Mouse (Mus musculus) limb, embryonic 14.5 days (tissue): Measurements from ENCODE around the gene Dlx5. TPM values are rescaled to one million over a fixed set of nuclear protein-coding genes. Genes with fewer than 3 reads are reported as not detected.

Source experiments
- ATAC-seq: fragments of 200-750 bp; cut with Nextera tagmentation; 2 replicates; pipeline ENCODE4 v1.8.0; 2017; ENCODE audit warnings: low read depth, moderate number of reproducible peaks, moderate TSS enrichment; ENCODE audit not compliant: low FRiP score
- DNase-seq: peaks from one replicate; pipeline ENCODE4 v3.0.0-alpha.2; 2015; ENCODE audit warnings: low spot score
- H3K27ac ChIP-seq: fragments of 300-500 bp; sonication (generic); replicated peaks from 2 replicates; pipeline ENCODE4 v1.5.1; 2014; ENCODE audit warnings: low read depth, mild to moderate bottlenecking, low read length, moderate library complexity, mixed read lengths
- H3K27me3 ChIP-seq: fragments of 300-500 bp; sonication (generic); 2 replicates; pipeline ENCODE4 v1.6.1; 2014; ENCODE audit warnings: low read length, mixed read lengths; ENCODE audit not compliant: control insufficient read depth, insufficient read depth
- H3K36me3 ChIP-seq: fragments of 300-500 bp; sonication (generic); 2 replicates; pipeline ENCODE4 v1.6.1; 2014; ENCODE audit warnings: mild to moderate bottlenecking, low read length, moderate library complexity, mixed read lengths; ENCODE audit not compliant: control insufficient read depth, insufficient read depth
- H3K4me1 ChIP-seq: fragments of 300-500 bp; sonication (generic); 2 replicates; pipeline ENCODE4 v1.6.1; 2014; ENCODE audit warnings: antibody characterized with exemption, low read length, mixed read lengths; ENCODE audit not compliant: control insufficient read depth, insufficient read depth
- H3K4me2 ChIP-seq: fragments of 300-500 bp; sonication (generic); replicated peaks from 2 replicates; pipeline ENCODE4 v1.6.1; 2014; ENCODE audit warnings: low read depth, mild to moderate bottlenecking, low read length, moderate library complexity; ENCODE audit not compliant: severe bottlenecking
- H3K4me3 ChIP-seq: fragments of 300-500 bp; sonication (generic); replicated peaks from 2 replicates; pipeline ENCODE4 v1.5.1; 2014; ENCODE audit warnings: low read length
- H3K9ac ChIP-seq: fragments of 300-500 bp; sonication (generic); 2 replicates; pipeline ENCODE4 v1.6.1; 2014; ENCODE audit warnings: mild to moderate bottlenecking, low read depth, low read length, moderate library complexity; ENCODE audit not compliant: severe bottlenecking
- H3K9me3 ChIP-seq: fragments of 300-500 bp; sonication (generic); 2 replicates; pipeline ENCODE4 v1.6.1; 2016; ENCODE audit warnings: low read length; ENCODE audit not compliant: control insufficient read depth
- POLR2A ChIP-seq: fragments of 200-500 bp; IDR thresholded peaks from 2 replicates; pipeline ENCODE4 v1.8.0; 2012; ENCODE audit warnings: inconsistent platforms, mild to moderate bottlenecking, moderate library complexity, borderline replicate concordance; ENCODE audit not compliant: insufficient read depth, insufficient read length; ENCODE audit errors: extremely low read depth
- WGBS: fragments of 180-500 bp; shearing (Covaris S2); extraction: QIAGEN DNeasy Blood & Tissue Kit; methylation state at CpG from one replicate; pipeline ENCODE4 v1.1.7; 2014; 5-methylcytosine and 5-hydroxymethylcytosine counted together
- polyA plus RNA-seq, 2 experiments: library from polyadenylated mRNA; depleted of rRNA in 1 of 2; stranded (reverse) in 1 of 2; unstranded in 1 of 2; fragments of >200 nt; fragmentation: Nextera tagmentation in 1 of 2; extraction: Ambion mirVana in 1 of 2; gene quantifications; 2 replicates each; pipeline versions ENCODE4 v1.2.1 to v1.2.3; 2012 to 2014

Gene Dlx5
- polyA plus RNA-seq, 2 experiments = 18.8 to 35.7 TPM

GRCm38 (mm10) chr6:6915526-6915915, 33.6 kb upstream of the Dlx5 start:
- H3K27me3 ChIP-seq = no peaks in the 10 kb centered on the region
- H3K4me1 ChIP-seq = no peaks in the 10 kb centered on the region
- ATAC-seq (no peak), DNase-seq (no peak)
- H3K4me2 ChIP-seq = no peak overlapping the region
- no peaks in the 10 kb centered on the region for H3K36me3 ChIP-seq
- H3K4me3 ChIP-seq = no peak overlapping the region
- no peak for TF ChIP-seq POLR2A
- H3K27ac ChIP-seq = no peak overlapping the region
- H3K9me3 ChIP-seq = no peaks in the 10 kb centered on the region
- no peak overlapping the region for H3K9ac ChIP-seq
- 56% methylated on average over 9 of the region's 9 CpGs for WGBS

GRCm38 (mm10) chr6:6914849-6915525, 33.1 kb upstream of the Dlx5 start:
- Histone ChIP-seq H3K9ac (no peak overlapping the region), H3K4me2 (no peak overlapping the region), H3K27me3 (no peaks in the 10 kb centered on the region), H3K4me3 (no peak overlapping the region), H3K9me3 (no peaks in the 10 kb centered on the region), H3K36me3 (no peaks in the 10 kb centered on the region), H3K4me1 (no peaks in the 10 kb centered on the region), H3K27ac (no peak overlapping the region)
- DNase-seq (peak; percentile 72), ATAC-seq (no peak)
- whole genome bisulfite sequencing = 38% methylated on average over 5 of the region's 5 CpGs
- TF ChIP-seq POLR2A = no peak

GRCm38 (mm10) chr6:6914304-6914703, 32.4 kb upstream of the Dlx5 start:
- H3K27ac ChIP-seq = no peak overlapping the region
- ATAC-seq = peak; percentile 30; the same call in 1 of the 2 replicates
- WGBS = 36% methylated on average over 1 of the region's 1 CpGs

GRCm38 (mm10) chr6:6909586-6909985, 27.7 kb upstream of the Dlx5 start:
- H3K36me3 ChIP-seq = no peaks in the 10 kb centered on the region
- no peak overlapping the region for H3K4me3 ChIP-seq
- H3K9me3 ChIP-seq = no peaks in the 10 kb centered on the region
- peaks cover 4% of the 10 kb centered on the region; the same call in 1 of the 2 replicates for H3K4me1 ChIP-seq
- H3K4me2 ChIP-seq = no peak overlapping the region
- H3K27ac ChIP-seq = no peak overlapping the region
- TF ChIP-seq POLR2A = no peak
- 52% methylated on average over 8 of the region's 8 CpGs for WGBS
- ATAC-seq (no peak), DNase-seq (peak; percentile 58)
- H3K9ac ChIP-seq = no peak overlapping the region
- H3K27me3 ChIP-seq = no peaks in the 10 kb centered on the region

More at GRCm38 (mm10) chr6:6914304-6914703, 32.4 kb upstream of the Dlx5 start:
- no peak for DNase-seq
- peaks cover 4% of the 10 kb centered on the region; the same call in 1 of the 2 replicates for H3K4me1 ChIP-seq
- no peaks in the 10 kb centered on the region for H3K36me3 ChIP-seq
- no peak overlapping the region for H3K9ac ChIP-seq
- no peaks in the 10 kb centered on the region for H3K27me3 ChIP-seq
- no peak overlapping the region for H3K4me3 ChIP-seq
- H3K4me2 ChIP-seq = no peak overlapping the region
- TF ChIP-seq POLR2A = no peak
- no peaks in the 10 kb centered on the region for H3K9me3 ChIP-seq

- H3K36me3 ChIP-seq = no peaks in the 10 kb centered on the region
- H3K27ac ChIP-seq = no peak overlapping the region
- no peak overlapping the region for H3K4me3 ChIP-seq
- no peaks in the 10 kb centered on the region for H3K4me1 ChIP-seq
- no peak overlapping the region for H3K9ac ChIP-seq
- H3K9me3 ChIP-seq = no peaks in the 10 kb centered on the region
- 66% methylated on average over 6 of the region's 6 CpGs for WGBS
- ATAC-seq = no peak
- TF ChIP-seq POLR2A = no peak
- H3K4me2 ChIP-seq = no peak overlapping the region
- H3K27me3 ChIP-seq = no peaks in the 10 kb centered on the region
- no peak for DNase-seq
These were observed 8.2 kb upstream of the Dlx5 start for GRCm38 (mm10) chr6:6890047-6890446.

GRCm38 (mm10) chr6:6886225-6886624, 4.3 kb upstream of the Dlx5 start:
- 0 out of 2 replicates have a peak, but pooled peaks cover 2% of the 10 kb centered on the region for H3K4me1 ChIP-seq
- no peaks in the 10 kb centered on the region; the same call in 1 of the 2 replicates for H3K27me3 ChIP-seq
- 88% methylated on average over 3 of the region's 3 CpGs for WGBS
- no peak overlapping the region for H3K4me2 ChIP-seq
- H3K4me3 ChIP-seq = no peak overlapping the region
- no peak for DNase-seq
- ATAC-seq = no peak
- no peaks in the 10 kb centered on the region for H3K36me3 ChIP-seq
- no peaks in the 10 kb centered on the region for H3K9me3 ChIP-seq
- TF ChIP-seq POLR2A = no peak
- H3K27ac ChIP-seq = no peak overlapping the region
- H3K9ac ChIP-seq = no peak overlapping the region
